Mouse (Mus musculus): Measurements from ENCODE around the gene Galnt4. TPM values are rescaled to one million over a fixed set of nuclear protein-coding genes. Genes with fewer than 3 reads are reported as not detected.

Galnt4 gene
- polyA plus RNA-seq, 1 experiment, result 0.02 TPM

DNA sequence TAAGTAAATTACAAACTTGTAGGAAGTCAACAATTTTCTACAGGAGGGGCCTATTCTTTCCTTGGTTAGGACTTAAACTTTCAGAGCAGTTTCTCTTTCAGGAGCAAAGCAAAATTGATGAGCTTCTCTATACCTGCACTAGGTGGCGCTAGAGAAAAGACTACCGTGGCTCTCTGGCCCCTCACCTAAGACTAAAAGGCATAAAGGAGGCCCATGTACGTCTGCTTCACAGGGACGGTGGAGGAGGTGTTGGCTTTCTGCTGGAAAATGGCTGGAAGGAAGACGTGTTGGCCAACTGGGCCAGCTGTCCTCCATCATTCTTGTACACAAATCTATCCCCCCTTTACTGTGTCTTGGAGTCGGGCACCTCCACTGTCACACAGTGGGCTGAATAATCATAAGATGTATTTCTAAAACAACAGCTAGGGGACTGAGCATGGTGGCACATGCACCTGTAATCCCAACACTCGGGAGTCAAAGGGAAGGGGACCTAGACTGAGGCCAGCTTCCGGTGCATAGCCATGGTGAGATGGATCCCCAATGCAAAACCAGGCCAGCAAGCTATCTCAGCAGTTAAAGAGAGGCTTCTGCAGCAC, 54.1 kb downstream of the Galnt4 start:
- no peak overlapping the region for H3K4me3 ChIP-seq (replicated peaks)
- no peak for TF ChIP-seq GATA1 (IDR thresholded peaks at IDR 0.05; ENCODE audit: low read length)
- no peak for TF ChIP-seq TAL1 (IDR thresholded peaks at IDR 0.05; ENCODE audit: low read length)
- no peaks in the 10 kb centered on the region for H3K9me3 ChIP-seq (ENCODE audit: control insufficient read depth, low read length)
- no peaks in the 10 kb centered on the region for H3K4me1 ChIP-seq (ENCODE audit: control insufficient read depth)
- H3K27me3 ChIP-seq (ENCODE audit: control insufficient read depth), result no peaks in the 10 kb centered on the region
- peaks cover 5% of the 10 kb centered on the region for H3K36me3 ChIP-seq (ENCODE audit: control insufficient read depth)

Other genes starting within 250 kb of the Galnt4 start
- gene Atp2b1, start 193.8 kb upstream of the Galnt4 start, polyA plus RNA-seq (2012), result 0.40 and 0.46 TPM in 2 replicates
- gene Poc1b, start 1.1 kb upstream of the Galnt4 start, polyA plus RNA-seq (2012), result 0.49 and 0.71 TPM in 2 replicates
- not detected in 2 replicates for gene Phxr2, start 18.2 kb downstream of the Galnt4 start, polyA plus RNA-seq (2012)
- 0.09 and 0.10 TPM in 2 replicates for gene Dusp6, start 155.1 kb downstream of the Galnt4 start, polyA plus RNA-seq (2012)